Mouse (Mus musculus): ENCODE data around the gene Gpr153. TPM values are rescaled to one million over a fixed set of nuclear protein-coding genes. Genes with fewer than 3 reads are reported as not detected.

The Gpr153 gene
- total RNA-seq, 1 experiment = 5.1 TPM

GRCm38 (mm10) chr4:152231326-152231725 lies 42.7 kb upstream of the Gpr153 start:
- in situ Hi-C loops (cut with MboI; ENCODE audit: low sequenced_read_pairs in 2 of 2, unreplicated experiment in 2 of 2) = no loop called here
- TF ChIP-seq MAFK (IDR thresholded peaks at IDR 0.05; ENCODE audit: insufficient read depth, low read depth, low read length) (no peak), ZC3H11A (IDR thresholded peaks at IDR 0.05; ENCODE audit: borderline replicate concordance, low read depth, low read length) (no peak), HCFC1 (IDR thresholded peaks at IDR 0.05; ENCODE audit: borderline replicate concordance, insufficient read depth, low read length) (no peak), CHD2 (IDR thresholded peaks at IDR 0.05; ENCODE audit: low read depth, low read length) (no peak), ZNF384 (IDR thresholded peaks at IDR 0.05; ENCODE audit: low read depth, low read length) (no peak)

GRCm38 (mm10) chr4:152232411-152232903 lies 41.6 kb upstream of the Gpr153 start:
- no peak overlapping the region for H3K9ac ChIP-seq (ENCODE audit: insufficient read depth, low read depth, low read length, poor library complexity, severe bottlenecking)
- H3K4me1 ChIP-seq (ENCODE audit: control insufficient read depth in 2 of 2, insufficient read depth in 2 of 2, low read length in 2 of 2, poor library complexity in 1 of 2) = peaks cover 2 to 19% of the 10 kb centered on the region in 2 experiments; a peak in 1 of 4 replicates
- no peak for TF ChIP-seq MAFK (IDR thresholded peaks at IDR 0.05; ENCODE audit: insufficient read depth, low read depth, low read length)
- TF ChIP-seq ZC3H11A (IDR thresholded peaks at IDR 0.05; ENCODE audit: borderline replicate concordance, low read depth, low read length) = no peak
- no peak for TF ChIP-seq HCFC1 (IDR thresholded peaks at IDR 0.05; ENCODE audit: borderline replicate concordance, insufficient read depth, low read length)
- TF ChIP-seq ZNF384 (IDR thresholded peaks at IDR 0.05; ENCODE audit: low read depth, low read length) = no peak
- TF ChIP-seq CHD2 (IDR thresholded peaks at IDR 0.05; ENCODE audit: low read depth, low read length) = no peak
- peaks cover 11% of the 10 kb centered on the region for H3K36me3 ChIP-seq (ENCODE audit: control insufficient read depth, insufficient read depth, low read length, poor library complexity, severe bottlenecking)
- H3K4me3 ChIP-seq (ENCODE audit: insufficient read depth in 1 of 2, low read depth in 1 of 2, low read length in 2 of 2, poor library complexity in 1 of 2, severe bottlenecking in 1 of 2) = no peak overlapping the region
- no peak overlapping the region for H3K27ac ChIP-seq (ENCODE audit: insufficient read depth, low read depth, low read length, poor library complexity, severe bottlenecking)
- in situ Hi-C loops (cut with MboI; ENCODE audit: low sequenced_read_pairs in 2 of 2, unreplicated experiment in 2 of 2) = no loop called here
- no peaks in the 10 kb centered on the region for H3K9me3 ChIP-seq (ENCODE audit: control insufficient read depth, insufficient read depth, low read depth, low read length)
- DNase-seq (ENCODE audit: low read depth, low spot score) = no peak

More at GRCm38 (mm10) chr4:152231326-152231725, 42.7 kb upstream of the Gpr153 start:
- Histone ChIP-seq H3K27ac (ENCODE audit: insufficient read depth, low read depth, low read length, poor library complexity, severe bottlenecking) (no peak overlapping the region), H3K4me1 (ENCODE audit: control insufficient read depth in 2 of 2, insufficient read depth in 2 of 2, low read length in 2 of 2, poor library complexity in 1 of 2) (peaks cover 2 to 19% of the 10 kb centered on the region in 2 experiments; a peak in 1 of 4 replicates), H3K4me3 (ENCODE audit: insufficient read depth in 1 of 2, low read depth in 1 of 2, low read length in 2 of 2, poor library complexity in 1 of 2, severe bottlenecking in 1 of 2) (no peak overlapping the region), H3K9ac (ENCODE audit: insufficient read depth, low read depth, low read length, poor library complexity, severe bottlenecking) (no peak overlapping the region), H3K36me3 (ENCODE audit: control insufficient read depth, insufficient read depth, low read length, poor library complexity, severe bottlenecking) (peaks cover 7% of the 10 kb centered on the region), H3K9me3 (ENCODE audit: control insufficient read depth, insufficient read depth, low read depth, low read length) (no peaks in the 10 kb centered on the region)
- DNase-seq (ENCODE audit: low read depth, low spot score) = no peak

- no peak for DNase-seq (ENCODE audit: low read depth, low spot score)
- peaks cover 20% of the 10 kb centered on the region; the same call in 1 of the 2 replicates for H3K36me3 ChIP-seq (ENCODE audit: control insufficient read depth, insufficient read depth, low read length, poor library complexity, severe bottlenecking)
- H3K9ac ChIP-seq (ENCODE audit: insufficient read depth, low read depth, low read length, poor library complexity, severe bottlenecking) = no peak overlapping the region
- TF ChIP-seq HCFC1 (IDR thresholded peaks at IDR 0.05; ENCODE audit: borderline replicate concordance, insufficient read depth, low read length) (no peak), ZC3H11A (IDR thresholded peaks at IDR 0.05; ENCODE audit: borderline replicate concordance, low read depth, low read length) (no peak), CHD2 (IDR thresholded peaks at IDR 0.05; ENCODE audit: low read depth, low read length) (no peak), MAFK (IDR thresholded peaks at IDR 0.05; ENCODE audit: insufficient read depth, low read depth, low read length) (no peak), ZNF384 (IDR thresholded peaks at IDR 0.05; ENCODE audit: low read depth, low read length) (no peak)
- H3K9me3 ChIP-seq (ENCODE audit: control insufficient read depth, insufficient read depth, low read depth, low read length) = no peaks in the 10 kb centered on the region
- no peak overlapping the region for H3K27ac ChIP-seq (ENCODE audit: insufficient read depth, low read depth, low read length, poor library complexity, severe bottlenecking)
- no peak overlapping the region for H3K4me3 ChIP-seq (ENCODE audit: insufficient read depth in 1 of 2, low read depth in 1 of 2, low read length in 2 of 2, poor library complexity in 1 of 2, severe bottlenecking in 1 of 2)
- in situ Hi-C loops (cut with MboI; ENCODE audit: low sequenced_read_pairs in 2 of 2, unreplicated experiment in 2 of 2) = no loop called here
- peaks cover 0 to 3% of the 10 kb centered on the region in 2 experiments; a peak in 1 of 4 replicates for H3K4me1 ChIP-seq (ENCODE audit: control insufficient read depth in 2 of 2, insufficient read depth in 2 of 2, low read length in 2 of 2, poor library complexity in 1 of 2)
These were observed 34.1 kb upstream of the Gpr153 start for GRCm38 (mm10) chr4:152239974-152240373.

- no peaks in the 10 kb centered on the region for H3K9me3 ChIP-seq (ENCODE audit: control insufficient read depth, insufficient read depth, low read depth, low read length)
- peaks cover 0 to 3% of the 10 kb centered on the region in 2 experiments; a peak in 1 of 4 replicates for H3K4me1 ChIP-seq (ENCODE audit: control insufficient read depth in 2 of 2, insufficient read depth in 2 of 2, low read length in 2 of 2, poor library complexity in 1 of 2)
- TF ChIP-seq HCFC1 (IDR thresholded peaks at IDR 0.05; ENCODE audit: borderline replicate concordance, insufficient read depth, low read length) (no peak), ZC3H11A (IDR thresholded peaks at IDR 0.05; ENCODE audit: borderline replicate concordance, low read depth, low read length) (no peak), CHD2 (IDR thresholded peaks at IDR 0.05; ENCODE audit: low read depth, low read length) (no peak), ZNF384 (IDR thresholded peaks at IDR 0.05; ENCODE audit: low read depth, low read length) (no peak)
- H3K27ac ChIP-seq (ENCODE audit: insufficient read depth, low read depth, low read length, poor library complexity, severe bottlenecking) = no peak overlapping the region
- in situ Hi-C loops (cut with MboI; ENCODE audit: low sequenced_read_pairs in 2 of 2, unreplicated experiment in 2 of 2) = no loop called here
- no peak overlapping the region for H3K9ac ChIP-seq (ENCODE audit: insufficient read depth, low read depth, low read length, poor library complexity, severe bottlenecking)
- H3K36me3 ChIP-seq (ENCODE audit: control insufficient read depth, insufficient read depth, low read length, poor library complexity, severe bottlenecking) = peaks cover 14% of the 10 kb centered on the region; the same call in 1 of the 2 replicates
- DNase-seq (ENCODE audit: low read depth, low spot score) = no peak
- no peak overlapping the region for H3K4me3 ChIP-seq (ENCODE audit: insufficient read depth in 1 of 2, low read depth in 1 of 2, low read length in 2 of 2, poor library complexity in 1 of 2, severe bottlenecking in 1 of 2)
These were observed 30.7 kb upstream of the Gpr153 start for GRCm38 (mm10) chr4:152243241-152243891.
